Mouse (Mus musculus) left cerebral cortex, postnatal 36 days (tissue): ENCODE results near the gene Ankrd10. TPM values are rescaled to one million over a fixed set of nuclear protein-coding genes. Genes with fewer than 3 reads are reported as not detected.

Experiments used
- DNase-seq, 2 experiments: peaks; one replicate each; pipeline ENCODE4 v3.0.0; 2021 to 2022; ENCODE audit warnings: low spot score in 2 of 2, mixed read lengths in 1 of 2
- intact Hi-C: fragments of 180-260 bp; cut with DNase I; formaldehyde crosslinking; loops from one replicate; pipeline ENCODE4 v1.15.1; 2025
- total RNA-seq, 2 experiments: library from RNA; stranded (reverse); gene quantifications; 2 replicates each; pipeline ENCODE4 v1.2.3; 2021

The Ankrd10 gene
- total RNA-seq, 2 experiments from 2014 or later = 36.6 to 59.2 TPM

DNA sequence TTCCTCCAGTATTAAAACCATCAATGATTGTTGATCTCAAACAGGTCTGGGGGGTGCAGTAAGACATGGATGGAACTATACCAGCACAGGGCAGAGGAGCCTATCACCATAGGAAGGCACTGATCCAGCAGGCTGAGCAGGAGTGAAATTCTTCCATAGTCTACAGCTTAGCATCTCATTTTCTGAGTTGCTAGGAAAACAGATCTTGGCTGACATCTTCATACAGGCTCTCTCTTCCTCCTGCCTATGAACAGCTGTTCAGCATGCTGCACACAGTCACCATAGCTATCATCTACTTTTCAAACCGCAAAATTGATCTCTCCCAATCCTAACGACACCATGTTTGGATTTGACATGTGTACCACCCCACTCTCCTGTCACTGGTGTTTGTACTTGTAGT lies 17.5 kb downstream of the Ankrd10 start:
- DNase-seq = no peak
- intact Hi-C loops = no loop called here

DNA sequence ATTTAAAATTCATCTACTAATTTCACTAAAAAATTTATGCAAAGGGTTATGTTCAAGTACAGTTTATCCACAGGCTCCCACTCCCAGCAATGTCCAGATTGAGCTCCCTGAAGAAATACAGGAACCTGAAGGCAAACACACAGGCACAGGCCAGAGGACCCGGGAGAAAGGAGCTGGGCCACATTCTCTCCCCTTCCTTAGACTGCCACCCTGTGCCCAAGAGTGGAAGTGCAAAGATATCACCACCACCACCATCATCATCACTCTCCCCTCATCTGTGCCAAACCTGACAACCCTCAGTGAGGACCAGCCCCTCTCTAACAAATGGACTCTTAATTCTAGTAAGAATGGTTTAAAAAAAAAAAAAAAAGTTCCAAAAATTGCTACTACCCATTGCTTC lies 19.3 kb downstream of the Ankrd10 start:
- intact Hi-C loops = no loop called here
- DNase-seq = peak in 1 of 2 experiments; percentile 23

DNA sequence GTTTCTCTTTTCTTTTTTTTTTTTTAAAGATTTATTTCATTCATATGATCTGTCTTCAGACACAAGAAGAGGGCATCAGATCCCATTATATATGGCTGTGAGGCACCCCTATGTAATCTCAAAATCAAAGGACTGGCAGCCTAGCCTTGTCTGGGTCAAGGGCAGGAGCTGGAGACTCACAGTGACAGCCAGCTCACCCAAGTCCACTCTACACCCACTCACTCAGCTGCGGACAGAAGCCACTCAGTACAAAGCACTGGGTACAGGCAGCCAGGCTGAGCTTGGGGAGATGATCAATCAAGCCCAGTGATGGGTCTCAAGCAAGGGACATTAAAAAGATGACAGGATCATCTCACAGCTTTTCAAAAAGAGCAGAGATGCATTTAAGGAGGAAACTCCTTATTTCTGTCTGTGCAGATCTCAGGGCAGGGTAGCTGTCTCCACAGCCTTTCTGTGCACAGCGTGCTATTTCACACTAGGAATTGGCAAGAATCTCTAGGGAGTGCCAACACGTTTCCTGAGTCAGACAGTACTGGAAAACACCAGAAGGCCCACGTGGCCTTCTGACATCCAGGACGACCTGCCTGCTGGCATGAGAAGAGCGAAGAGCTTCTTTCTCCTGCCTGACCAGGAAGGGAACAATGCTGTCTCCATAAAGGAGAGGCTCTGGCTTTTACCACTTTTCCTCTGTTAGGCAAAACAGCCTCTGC lies 21.3 kb downstream of the Ankrd10 start:
- no peak for DNase-seq
- intact Hi-C loops = no loop called here

DNA sequence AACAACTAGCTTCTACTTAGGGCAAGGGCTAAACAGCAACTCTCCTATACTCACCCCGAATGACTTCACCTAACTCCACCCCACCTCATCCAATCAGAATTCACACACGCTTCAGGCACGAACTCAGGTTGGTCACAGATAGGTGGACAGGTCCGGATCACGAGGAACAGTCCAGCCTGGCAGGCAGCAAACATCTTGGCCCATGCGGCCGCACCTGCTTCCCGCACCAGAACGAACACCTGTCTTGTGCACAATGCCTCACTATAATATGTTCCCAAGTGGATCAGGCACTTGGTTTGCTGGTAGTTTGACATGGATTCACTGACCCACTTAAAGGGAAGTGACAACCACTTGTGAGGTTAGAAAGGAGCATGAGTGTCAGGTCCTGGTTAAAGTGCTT lies 26.7 kb downstream of the Ankrd10 start:
- intact Hi-C loops = no loop called here
- no peak for DNase-seq

DNA sequence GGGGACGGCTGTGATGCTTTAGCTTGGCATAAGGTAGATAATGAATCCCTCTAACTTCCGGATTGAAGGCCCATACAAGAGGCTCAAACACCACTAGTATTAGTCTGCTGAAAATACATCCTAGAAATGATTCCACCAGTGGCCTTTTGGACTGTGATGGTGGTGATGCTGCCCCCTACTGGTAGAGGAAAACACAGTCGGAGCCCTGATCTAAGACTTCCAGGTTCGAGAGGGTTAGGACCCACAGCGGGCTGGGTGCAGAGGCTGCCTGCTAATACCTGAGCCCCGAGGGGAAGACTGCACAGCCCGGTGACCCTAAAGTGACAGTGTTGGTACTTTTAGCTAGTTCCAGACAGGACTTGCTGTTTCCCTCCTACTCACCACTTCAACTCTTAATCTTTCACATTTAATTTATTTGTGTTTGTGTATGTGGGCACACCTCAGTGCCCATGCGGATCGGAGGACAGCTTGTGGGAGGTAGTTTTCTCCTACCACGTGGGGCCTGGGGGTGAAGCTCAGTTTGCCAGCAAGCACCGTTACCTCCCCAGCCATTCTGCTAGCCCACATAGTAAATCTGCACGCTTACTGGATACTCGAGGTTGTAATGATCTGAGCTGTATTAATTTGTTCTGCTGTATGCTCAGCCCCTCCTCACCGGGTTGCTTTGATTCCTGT lies 33.4 kb downstream of the Ankrd10 start:
- peak; percentile 20 to 31 for DNase-seq
- intact Hi-C loops = loop anchor here (5.0 kb wide), 1 partner anchor 45 kb away; the partner anchor contains the start of gene Ing1

DNA sequence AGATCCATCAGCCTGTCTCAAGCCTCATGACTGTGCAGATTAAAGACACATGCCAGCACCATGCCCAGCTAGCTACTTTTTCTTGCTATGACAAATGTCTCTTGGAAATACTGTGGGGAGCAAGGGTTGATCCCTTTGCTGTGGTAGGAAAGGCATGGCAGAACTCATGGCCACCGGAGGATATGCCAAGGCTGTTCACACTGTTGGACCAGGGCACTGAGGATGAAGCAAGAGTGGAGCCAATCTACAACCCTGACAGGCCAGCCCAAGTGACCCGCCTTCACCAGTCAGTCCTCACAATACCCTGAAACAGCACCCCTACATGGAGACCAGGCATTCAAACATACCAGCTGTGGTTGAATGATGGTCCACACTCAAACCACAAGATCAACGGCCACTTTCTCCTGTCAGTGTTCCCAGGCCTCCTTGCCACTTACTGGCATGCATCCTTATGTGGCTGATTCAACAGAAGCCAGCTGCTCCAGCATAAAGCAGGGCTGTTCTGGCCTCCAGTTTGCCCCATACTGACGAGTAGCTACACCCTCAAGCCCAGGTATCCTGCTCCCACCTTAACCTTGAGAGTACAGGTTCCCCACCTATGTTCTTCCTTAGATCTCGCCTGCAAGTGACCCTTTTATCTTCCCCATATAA lies 35.1 kb downstream of the Ankrd10 start:
- no peak for DNase-seq
- intact Hi-C loops = loop anchor here (5.0 kb wide), 1 partner anchor 43 kb away; the partner anchor contains the start of gene Ing1

DNA sequence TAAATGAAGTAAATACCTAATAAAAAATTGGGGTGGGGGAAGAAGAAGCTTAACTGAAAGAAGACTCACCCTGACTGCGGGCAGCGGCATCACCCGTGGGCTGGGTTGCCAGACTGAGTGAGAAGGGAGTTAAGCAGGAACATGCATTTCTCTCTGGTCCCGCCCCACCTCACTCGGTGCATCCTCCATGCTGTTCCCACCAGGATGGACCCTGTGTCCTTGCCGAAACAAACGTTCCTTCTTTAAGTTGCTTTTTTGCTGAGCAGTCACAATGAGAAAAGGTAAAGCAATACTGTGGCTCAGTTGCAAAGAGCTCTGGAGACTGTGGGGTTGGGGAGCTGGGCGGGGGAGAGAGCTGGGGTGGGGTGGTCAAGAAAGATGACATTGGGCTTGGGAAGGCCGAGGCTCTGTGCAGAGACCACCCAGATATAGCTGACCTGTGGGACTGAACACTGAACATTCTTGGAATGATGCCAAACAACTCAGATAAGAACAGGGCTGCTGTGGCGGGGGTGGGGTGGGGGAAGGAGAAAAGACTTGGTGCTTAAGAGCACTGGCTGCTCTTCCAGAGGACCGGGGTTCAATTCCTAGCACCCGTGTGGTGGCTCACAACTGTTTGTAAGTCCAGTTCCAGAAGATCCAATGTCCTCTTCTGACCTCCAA lies 42.2 kb downstream of the Ankrd10 start:
- intact Hi-C loops = no loop called here

DNA sequence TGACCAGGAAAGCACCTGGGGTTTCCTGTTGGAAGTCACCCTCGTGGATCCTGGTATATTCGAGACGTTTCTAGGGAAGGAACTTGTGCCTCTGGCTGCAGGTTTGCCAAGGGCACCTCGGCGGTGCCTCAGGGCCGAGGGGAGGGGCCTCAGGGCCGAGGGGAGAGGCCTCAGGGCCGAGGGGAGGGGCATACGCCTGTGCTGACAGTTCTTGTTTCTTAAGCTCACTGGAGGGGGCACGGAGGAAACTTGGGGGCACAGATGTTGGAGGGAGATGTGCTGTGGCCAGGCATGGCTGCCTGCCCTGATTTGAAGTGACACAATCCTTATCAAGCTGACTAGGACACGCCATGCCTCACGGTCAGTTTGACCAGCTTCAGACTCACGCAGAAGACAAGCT lies 43.3 kb downstream of the Ankrd10 start:
- DNase-seq = no peak
- intact Hi-C loops = no loop called here

More for the DNA sequence above, 42.2 kb downstream of the Ankrd10 start:
- no peak for DNase-seq

DNA sequence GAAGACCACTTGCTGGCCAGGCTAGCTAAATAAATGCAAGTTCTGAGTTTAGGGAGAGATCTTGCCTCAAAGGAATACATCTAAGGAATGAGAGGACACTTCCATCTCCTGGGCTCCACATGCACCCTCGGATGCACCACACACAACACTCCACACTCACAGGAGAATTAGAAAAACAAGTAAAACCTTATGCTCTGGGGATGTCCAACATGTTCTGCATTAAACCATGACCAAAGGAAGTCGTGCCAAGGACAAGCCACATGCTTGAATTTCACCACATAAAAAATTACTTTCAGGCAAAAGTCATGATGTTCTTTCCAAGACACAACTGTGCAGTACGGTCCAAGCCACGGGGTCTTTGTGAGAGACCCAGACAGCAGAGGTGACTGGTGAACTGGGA lies 43.7 kb downstream of the Ankrd10 start:
- intact Hi-C loops = no loop called here
- no peak for DNase-seq

DNA sequence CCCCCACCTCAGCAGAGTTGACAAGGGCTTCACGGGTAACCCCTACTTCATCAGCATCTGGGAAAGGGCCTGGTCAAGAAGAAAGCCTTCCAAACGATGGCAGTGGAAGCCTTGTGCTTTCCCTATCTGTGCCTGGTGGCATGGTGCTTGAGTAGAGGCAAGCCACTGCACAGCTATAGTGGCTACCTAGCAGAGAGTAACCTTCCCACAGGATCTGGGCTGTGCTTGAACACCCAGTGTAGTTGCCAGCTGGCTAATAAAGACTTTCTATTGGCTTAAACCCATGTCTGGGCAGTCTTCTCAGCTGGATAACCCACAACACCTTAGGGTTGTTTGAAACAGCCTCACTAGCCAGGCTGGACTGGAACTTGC lies 49.2 kb downstream of the Ankrd10 start:
- intact Hi-C loops = no loop called here
- DNase-seq = no peak

DNA sequence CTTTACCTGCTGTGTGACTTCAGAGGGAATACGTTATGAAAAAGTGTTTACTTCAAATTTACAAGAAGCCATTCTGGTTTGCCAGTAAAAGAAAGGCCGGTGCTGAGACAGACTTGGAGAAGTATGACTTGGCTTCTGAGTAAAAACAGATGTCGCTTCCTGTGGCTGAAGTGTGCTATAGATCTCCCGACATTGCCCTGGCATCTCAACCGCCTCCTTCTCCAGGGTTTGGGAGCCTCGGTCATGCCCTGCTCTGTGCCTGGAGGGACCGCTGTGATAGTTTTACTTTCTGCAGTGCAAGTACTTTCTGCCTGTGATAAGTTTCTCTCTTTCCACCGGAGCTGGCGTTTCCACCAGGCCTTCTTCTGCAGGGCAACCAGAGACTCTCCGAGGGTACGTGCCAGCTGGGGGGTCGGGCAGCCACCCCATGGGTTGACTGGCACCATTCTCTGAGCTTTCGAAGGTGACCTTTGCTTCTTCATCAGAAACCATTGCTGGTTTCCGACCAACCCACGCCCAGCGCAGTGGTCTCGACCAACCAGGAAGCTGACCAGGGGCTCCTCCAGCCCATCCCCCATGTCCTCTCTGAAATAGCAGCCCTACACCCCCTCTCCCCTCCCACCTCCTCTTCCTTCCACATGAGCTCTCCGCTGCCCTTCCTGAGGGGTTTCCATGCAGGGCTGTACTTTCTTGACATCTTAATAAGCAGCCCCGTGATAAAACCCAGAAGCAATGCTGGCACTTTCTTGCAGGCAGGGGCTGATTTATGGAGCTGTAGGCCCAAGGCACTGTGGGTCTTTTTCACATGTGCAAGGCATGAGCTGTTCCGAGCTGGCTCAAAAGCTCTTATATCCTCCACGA lies 49.8 kb downstream of the Ankrd10 start:
- intact Hi-C loops = no loop called here
- no peak for DNase-seq

DNA sequence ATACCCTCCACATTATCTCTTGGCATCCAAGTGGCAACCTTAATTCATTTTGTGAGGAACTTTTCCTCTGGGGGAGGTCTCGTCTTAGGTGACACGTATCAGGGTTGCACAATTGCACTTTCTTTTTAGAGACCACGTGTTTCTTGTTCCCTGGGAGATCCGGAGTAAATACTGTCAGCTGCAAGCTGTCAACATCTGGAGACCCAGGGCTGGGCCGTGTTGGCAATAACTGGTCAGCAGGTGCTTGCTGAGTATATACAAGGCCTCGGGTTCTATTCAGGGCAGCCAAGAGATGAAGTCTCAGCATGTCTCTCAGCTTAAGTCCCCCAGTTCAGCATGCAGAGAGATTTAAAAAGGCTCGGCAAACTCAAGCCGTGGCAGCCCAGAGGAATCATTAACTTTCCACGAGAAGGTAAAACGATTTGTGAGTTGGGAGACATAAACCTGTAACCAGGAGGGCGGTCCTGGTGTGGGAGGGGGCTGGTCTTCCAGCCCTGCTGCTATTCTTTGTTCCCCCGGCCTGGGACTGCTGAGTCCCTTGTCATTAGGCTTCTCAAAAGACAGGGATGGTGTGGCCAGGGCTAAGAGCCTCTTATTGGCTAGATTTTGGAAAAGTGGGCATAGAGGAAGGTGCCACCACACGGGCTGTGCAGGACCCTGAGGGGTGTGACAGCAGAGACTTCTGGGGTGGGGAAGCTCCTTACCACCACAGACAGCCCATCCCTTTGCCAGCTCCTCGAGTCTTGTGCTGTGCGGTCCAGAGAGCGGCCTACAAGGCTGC lies 59.8 kb downstream of the Ankrd10 start:
- intact Hi-C loops = no loop called here
- no peak for DNase-seq

DNA sequence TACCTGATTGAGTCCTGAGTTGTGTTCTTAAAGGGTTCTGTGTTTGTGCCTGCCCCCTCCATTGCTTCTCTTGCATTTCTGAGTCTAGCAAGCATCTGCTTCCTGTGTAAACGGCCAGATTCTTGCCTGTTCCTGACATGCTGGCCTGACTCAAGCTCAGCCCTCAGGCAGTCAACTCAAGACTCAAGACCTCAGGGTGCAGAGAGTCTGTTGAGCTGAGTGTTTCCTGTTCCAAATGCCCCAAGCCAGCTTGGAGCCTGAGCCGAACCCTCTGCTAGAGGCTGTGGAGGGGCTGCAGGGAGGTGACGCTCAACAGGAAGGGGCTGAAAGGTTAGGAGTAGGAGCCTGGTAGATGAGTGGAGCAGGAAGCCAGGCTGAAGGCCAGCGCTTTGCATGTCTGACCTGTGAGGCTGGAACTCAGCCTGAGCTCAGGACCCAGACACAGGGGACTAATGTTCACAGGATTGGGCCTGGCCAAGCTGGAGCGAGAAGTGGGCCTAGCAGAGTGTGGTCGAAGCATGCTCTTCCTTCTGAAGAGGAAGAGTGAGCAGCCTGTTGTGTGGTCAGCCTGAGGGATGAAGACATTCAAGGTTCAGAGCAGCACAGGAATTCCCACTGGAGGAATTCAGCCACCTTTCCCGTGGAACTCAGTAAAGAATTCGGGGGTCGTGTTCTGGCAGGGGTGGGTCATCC lies 60.5 kb downstream of the Ankrd10 start:
- DNase-seq = no peak
- intact Hi-C loops = no loop called here

DNA sequence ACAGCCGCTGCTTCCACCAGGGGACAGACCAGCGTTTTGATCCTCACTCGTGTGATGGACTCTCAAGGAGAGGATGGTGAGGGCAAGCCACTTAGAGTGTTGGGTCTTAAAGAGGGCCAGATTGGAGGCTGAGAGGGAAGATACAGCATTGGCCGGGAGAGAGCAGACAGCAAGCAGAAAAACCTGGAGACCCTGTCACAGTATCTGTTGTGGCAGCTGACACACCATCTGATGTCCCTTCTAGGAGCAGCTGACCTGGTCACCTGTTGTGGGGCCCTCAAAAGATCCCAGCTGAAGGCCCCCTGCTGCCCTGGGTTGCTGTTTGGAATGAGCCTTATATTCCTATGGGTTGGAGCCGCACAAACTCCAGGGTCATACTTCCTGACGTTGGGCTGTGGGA lies 63.1 kb downstream of the Ankrd10 start:
- no peak for DNase-seq
- intact Hi-C loops = no loop called here

DNA sequence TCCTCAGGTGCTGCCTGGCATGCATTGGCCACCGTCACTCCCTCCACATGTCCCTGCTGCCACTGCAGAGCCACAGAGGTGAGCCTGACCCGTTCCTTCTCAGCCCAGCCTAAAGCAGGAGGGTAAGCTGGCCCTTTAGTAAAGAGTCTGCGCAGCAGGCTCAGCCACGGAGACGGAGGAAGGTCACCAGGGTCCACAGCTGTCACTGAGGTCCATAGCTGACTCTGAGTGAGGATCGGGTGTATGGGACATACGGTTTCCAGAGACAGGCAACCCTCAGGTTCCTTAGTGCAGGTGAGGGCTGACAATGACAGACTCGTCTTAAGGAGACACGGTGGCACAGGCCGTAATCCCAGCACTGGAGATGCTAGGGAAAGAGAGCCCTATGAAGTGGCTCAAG lies 63.6 kb downstream of the Ankrd10 start:
- DNase-seq = no peak
- intact Hi-C loops = no loop called here

DNA sequence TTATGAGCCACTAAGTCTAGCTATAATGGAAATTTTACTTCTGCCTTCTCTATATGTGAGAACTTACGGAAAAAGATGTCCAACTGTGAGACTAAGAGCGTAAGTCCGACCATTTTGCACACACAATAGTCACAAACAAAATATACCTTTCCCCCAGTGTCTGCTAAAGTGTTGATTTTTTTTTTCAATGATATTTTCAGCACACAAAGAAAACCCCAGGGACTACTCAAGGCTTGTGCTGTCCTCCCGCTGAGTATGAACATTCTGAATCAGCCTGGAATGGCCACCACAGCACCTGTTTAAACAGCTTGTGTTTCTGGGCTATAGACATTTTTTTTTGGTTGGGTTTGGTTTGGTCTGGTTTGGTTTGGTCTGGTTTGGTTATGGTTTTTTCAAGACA lies 64.8 kb downstream of the Ankrd10 start:
- intact Hi-C loops = no loop called here
- DNase-seq = no peak

DNA sequence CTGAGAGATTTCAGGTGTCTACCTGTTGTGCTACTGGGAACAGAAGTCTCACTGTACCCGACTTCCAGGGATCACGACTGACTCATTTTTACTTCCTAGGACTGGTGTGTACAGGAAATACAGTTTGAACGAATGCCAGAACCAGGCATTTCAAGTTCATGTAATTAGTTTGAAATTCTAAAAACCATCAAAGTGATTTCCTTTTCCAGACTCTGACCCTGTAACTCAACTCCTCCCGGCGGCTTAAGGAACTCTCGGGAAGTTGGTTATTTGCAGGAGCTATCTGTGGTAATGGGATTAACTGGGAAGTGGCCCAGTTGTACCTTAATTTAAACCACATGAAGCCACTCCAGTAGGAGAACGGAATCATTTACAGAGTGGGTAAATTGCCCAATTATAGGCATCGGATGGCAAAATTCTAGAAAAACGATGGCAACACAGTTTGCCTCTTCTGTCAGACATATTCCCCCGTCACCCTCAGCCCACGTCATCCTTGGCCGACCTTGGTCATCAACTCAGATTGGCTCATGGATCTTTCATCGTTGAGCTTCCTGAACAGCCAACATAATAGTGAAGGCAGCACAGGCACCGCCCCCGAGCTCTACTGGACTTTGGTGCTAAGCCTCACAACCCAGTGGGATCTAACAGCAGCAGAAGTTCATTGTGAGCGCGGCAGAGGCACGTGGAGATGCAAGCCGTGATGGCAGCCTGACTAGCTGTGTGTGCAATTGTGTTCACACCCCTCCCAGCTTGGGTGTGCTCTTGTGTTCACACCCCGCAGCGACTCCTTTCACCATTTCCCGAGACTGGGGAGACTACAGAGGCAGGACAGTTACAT lies 66.1 kb downstream of the Ankrd10 start:
- intact Hi-C loops = no loop called here

More for the DNA sequence above, 66.1 kb downstream of the Ankrd10 start:
- no peak for DNase-seq
